Mouse (Mus musculus) olfactory bulb, adult 2 months (tissue): ENCODE results near the gene Cntn5.

Source experiments
- CTCF ChIP-seq: fragments of 200-500 bp; IDR thresholded peaks from 2 replicates; pipeline ENCODE4 v1.5.1; 2012; ENCODE audit warnings: low read depth, mild to moderate bottlenecking, low read length, moderate library complexity; ENCODE audit not compliant: insufficient read depth
- POLR2A ChIP-seq: fragments of 200-500 bp; IDR thresholded peaks from 2 replicates; pipeline ENCODE4 v1.6.1; 2012; ENCODE audit warnings: mild to moderate bottlenecking, low read depth, low read length, moderate library complexity; ENCODE audit not compliant: insufficient read depth

GRCm38 (mm10) chr9:10909573-10909972 lies 5.0 kb upstream of the Cntn5 start:
- no peak for TF ChIP-seq CTCF
- no peak for TF ChIP-seq POLR2A
